Mouse (Mus musculus) layer of hippocampus, adult 11-12 months (tissue): ENCODE measurements around the gene Ddx5.
"Not testable (repeated sequence)": the region's sequence is repeated elsewhere in the genome, so short reads cannot be mapped to it uniquely, and the experiment has no call there.

ENCODE experiments used
- DNase-seq: peaks from one replicate; pipeline ENCODE4 v3.0.0; 2022; ENCODE audit warnings: low spot score

Gene Ddx5

GRCm38 (mm10) chr11:106788026-106788774 lies 785 bp downstream of the Ddx5 start:
- DNase-seq = peak; percentile 99

DNA sequence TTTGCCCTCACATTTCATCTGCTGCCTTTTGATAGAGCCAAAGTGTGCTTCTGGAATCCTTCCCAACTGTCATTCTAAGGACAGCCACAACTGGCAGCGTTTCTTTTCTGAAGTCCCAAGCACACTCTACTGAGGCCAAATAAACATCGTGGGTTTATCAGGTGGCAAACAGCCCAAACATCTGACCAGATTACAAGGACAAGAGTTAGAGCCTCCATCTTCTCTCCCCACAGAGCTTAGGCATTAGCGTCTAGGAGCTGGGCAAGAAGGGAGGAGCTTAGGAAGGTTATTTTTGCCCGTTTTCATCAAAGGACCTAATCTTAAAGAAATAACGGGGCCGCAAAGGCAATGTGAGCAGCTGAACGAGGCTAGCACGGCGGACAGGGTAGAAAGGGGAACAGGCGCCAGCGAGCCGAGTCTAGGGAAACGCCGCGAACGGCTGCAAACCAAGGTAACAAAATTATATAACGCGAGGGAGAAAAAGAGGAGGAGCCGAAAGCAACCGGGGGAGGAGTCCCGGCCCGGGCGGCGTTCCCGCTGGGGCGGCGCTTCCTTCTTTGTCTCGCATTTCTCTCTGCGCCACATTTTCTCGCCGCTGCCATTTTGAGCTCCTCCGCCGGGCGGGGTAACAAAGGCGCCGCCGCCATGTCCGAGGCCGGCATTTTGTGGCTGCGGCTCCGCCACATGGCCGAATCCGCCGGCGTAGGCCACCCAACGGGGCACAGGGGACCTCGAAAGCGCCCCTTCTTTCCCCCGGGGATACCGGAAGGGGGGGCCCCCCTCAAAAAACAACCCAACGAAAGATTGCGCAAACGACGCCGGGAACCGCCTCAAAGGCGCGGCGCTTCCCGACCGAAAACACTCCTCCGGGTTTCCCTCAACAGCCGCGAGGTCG lies 1.6 kb downstream of the Ddx5 start:
- peak; percentile 91 for DNase-seq

DNA sequence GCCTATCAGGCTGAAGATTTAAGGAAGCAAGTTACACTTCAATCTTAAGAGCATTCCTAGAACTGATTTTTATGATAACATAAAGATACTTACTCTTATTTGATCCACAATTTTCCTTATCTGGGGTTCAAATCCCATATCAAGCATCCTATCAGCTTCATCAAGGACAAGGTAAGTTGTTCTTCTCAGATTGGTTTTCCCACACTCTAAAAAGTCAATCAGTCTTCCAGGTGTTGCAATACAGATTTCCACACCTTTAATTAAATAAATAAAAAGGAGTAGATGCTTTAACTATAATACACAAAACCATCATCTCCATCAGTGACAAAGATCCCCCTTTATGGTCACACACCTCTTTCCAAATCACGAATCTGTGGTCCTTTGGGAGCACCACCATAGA lies 3.9 kb downstream of the Ddx5 start:
- DNase-seq = no peak

DNA sequence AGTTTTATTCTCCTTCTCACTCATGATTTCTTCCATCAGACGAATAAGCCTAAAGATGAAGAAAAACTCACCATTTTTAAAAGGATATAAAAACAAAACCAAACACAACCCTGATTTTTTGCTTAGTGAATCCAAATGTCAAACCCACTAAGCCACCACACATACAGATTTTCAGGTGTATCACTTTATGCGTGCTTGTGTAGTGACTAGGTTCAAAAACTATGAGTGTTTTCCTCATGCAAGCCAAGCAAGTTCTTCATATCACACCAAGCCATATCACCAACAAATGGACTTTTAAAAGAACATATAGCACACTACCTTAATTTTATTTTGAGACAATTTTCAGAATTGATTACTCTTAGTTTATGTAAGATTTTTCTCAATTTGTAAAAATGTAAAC lies 4.5 kb downstream of the Ddx5 start:
- no peak for DNase-seq

- DNase-seq = no peak
Measured at GRCm38 (mm10) chr11:106782841-106783764, 5.9 kb downstream of the Ddx5 start.

- DNase-seq = not testable (repeated sequence)
Measured at GRCm38 (mm10) chr11:106782271-106782670, 6.7 kb downstream of the Ddx5 start.

- no peak for DNase-seq
Measured at GRCm38 (mm10) chr11:106780590-106781220, 8.3 kb downstream of the Ddx5 start.

GRCm38 (mm10) chr11:106780089-106780425 lies 8.9 kb downstream of the Ddx5 start:
- DNase-seq = no peak

GRCm38 (mm10) chr11:106779388-106780088 lies 9.4 kb downstream of the Ddx5 start, which contains the start of gene Polg2:
Gene Polg2 (minus strand): TSS chr11:106779537.
- peak; percentile 91 for DNase-seq

DNA sequence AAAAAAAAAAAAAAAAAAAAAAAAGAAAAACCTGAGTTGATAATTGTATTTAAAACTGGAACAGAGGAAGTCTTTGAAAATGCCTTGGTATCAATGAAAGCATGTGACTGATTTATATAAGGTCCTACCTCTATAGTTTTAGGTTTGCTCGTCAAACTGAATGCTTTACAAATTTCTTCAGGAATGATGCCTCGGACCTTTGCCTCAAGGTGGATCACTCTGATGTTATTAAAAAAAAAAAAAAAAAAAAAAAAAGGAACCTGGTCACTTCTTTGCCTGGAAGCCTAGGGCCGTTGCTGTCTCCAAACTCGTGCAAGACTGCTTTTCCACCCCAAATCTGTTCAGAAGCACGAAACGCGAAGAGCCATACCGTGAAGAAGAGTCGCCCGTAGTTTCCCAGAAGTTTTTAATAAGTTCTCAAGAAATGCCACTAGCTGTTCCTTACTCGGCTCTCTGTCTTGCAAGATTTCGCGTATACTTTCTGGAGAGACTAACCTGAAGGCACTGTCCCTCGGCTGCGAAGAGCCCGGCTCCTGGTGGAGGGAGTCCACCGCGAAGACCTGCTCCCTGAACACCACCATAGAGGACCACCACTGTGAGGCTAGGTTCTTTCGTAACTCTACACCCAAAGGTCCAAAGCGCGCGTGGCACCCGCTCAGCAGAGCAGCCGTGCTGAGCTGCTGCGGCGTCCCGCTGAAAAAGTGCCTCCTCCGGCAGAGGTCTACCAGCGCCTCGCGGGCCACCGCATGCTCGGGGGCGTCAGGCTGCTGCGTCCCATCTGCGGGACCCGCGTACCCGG lies 10.2 kb downstream of the Ddx5 start:
- DNase-seq = no peak

- no peak for DNase-seq
Measured at GRCm38 (mm10) chr11:106778132-106778531, 10.9 kb downstream of the Ddx5 start.

DNA sequence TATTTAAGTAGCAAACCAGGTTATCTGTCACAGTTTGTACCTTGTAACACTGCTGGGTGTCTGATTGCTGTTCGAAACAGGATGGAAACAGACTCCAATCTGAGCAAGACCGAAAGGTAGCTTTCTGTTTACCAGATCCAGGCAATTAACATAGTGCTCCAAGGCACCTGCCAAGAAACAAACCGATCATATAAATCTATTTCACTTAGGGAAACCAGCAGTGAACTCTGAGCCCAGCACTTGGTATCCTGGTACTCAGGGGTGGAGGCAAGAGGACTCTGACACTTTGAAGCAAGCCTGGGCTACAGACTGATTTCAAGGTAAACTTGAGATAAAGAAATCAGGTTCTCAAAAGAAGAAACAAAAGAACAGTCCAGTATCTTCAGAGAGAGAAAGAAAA lies 11.6 kb downstream of the Ddx5 start:
- no peak for DNase-seq

GRCm38 (mm10) chr11:106776960-106777359 lies 12.0 kb downstream of the Ddx5 start:
- no peak for DNase-seq

DNA sequence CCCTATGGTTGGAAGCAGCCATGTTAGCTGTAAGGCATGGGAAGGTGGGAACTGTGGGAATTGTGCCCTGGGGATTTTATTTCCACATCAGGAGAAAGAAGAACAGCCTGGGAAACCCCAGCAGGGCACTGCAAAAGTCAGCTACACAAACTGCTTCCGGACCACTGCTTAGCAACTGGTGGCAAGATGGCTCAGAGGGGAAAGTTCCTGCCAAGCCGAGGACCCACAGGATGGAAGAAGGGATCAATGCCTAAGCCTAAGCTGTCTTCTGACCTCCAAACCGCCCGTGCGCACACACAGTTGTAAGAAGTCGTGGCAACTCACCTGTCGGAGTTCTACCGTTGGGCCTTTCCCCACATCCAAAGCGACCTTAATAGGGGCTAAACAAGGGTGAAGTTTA lies 15.9 kb downstream of the Ddx5 start:
- DNase-seq = no peak

DNA sequence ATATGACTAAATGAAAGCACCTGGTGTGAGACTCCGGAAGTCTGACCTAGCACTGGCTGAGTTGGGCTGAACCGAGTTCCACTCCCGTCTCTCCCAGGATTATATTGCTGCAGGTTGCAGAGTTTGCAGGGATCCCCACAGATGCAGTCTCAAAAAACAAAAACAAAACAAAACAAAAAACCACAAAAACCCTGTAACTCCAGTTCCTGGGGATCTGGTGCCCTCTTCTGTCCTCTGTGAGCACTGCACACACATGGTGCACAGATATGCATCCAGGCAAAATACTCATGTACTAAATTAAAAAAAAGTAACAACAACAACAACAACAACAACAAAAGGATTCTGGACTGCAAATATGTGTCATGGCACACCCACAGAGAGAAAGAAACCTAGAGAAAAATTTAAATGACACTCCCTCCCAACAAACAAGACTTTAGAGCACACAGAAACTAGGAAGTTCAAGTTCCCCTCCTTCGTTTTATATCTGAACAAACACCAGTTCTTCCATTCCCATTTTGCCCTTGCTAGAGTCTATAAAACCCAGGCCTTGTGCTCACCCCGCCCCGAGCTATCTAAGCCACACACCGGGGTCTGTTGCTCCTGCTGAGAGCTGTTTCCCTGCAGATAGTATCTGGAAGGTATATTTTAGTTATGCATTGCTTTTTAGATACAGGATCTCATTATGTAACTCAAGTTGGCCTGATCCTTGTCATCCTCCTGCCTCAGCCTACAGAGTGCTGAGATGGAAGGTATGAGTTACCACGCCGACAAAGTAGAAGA lies 18.6 kb downstream of the Ddx5 start:
- DNase-seq = no peak

DNA sequence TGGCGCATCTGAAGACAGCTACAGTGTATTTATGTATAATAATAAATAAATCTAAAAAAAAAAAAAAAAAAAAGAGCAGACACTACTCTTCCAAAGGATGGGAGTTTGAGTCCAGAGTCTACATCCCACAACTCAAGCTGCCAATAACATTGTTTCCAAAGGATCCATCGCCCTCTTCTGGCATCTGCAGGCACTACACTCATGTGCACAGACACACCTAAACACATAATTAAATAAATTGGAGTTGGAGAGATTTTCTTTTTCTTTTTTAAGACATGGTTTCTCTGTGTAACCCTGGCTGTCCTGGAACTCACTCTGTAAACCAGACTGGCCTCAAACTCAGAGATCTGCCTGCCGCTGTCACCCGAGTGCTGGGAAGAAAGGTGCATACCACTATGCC lies 21.5 kb downstream of the Ddx5 start:
- DNase-seq = no peak

GRCm38 (mm10) chr11:106766611-106767162 lies 22.3 kb downstream of the Ddx5 start:
- no peak for DNase-seq

DNA sequence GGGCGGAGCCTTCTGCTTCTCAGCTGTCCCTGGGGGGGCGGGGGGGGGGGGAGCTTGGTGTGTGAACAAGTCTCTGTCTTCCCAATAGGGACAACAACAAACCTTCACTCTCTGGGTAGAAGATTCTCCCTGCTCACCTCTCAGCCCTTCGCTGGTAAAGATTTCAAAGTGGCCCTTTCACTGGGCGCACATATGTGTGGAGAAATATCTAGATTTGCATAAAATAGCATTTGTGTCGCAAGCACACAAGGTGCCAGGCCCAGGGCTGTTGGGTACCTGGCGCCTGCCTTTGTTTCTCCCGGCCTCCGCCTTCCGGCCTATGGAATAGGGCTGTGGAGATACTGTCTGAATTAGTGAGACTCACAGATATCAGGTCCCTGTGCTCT lies 26.2 kb downstream of the Ddx5 start:
- DNase-seq = no peak

DNA sequence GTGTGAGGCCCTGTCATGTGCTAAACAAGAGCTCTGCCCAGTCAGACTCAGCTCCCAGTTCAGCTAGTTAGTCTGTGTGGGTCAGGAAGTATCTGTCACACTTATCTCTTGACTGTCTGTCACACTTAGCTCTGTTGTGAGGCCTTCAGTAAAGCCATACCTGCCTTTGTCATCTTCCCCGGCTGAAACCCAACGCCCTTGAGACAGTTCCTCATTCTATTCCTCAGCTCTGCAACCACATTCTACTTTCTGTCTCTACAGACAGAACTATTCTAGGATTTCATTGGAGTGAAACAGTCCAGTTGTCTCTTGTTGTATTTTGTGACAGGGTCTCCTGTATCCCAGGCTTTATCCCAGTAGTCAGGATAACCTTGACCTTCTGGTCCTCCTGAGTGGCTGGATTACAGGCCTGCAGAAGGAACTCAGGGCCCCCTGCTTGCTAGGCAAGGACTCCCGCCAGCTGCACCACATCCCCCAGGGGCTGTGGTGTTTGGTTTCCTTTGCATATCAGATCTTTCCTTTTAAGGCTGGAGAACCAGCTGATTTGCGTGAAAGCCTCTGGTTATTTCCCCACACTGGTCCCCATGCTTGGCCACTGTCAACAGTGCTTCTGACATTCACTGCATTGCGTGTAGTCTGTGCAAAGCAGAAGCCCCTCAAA lies 26.7 kb downstream of the Ddx5 start:
- peak; percentile 29 for DNase-seq
